Mouse (Mus musculus) kidney, postnatal 14 days (tissue): ENCODE measurements around the gene Sema5b.
A peak's percentile ranks its signal among the peaks of the same experiment; 100 is the strongest.

Experiments used
- DNase-seq: peaks from one replicate; pipeline ENCODE4 v3.0.0; 2022; ENCODE audit warnings: mixed read lengths

The Sema5b gene

DNA sequence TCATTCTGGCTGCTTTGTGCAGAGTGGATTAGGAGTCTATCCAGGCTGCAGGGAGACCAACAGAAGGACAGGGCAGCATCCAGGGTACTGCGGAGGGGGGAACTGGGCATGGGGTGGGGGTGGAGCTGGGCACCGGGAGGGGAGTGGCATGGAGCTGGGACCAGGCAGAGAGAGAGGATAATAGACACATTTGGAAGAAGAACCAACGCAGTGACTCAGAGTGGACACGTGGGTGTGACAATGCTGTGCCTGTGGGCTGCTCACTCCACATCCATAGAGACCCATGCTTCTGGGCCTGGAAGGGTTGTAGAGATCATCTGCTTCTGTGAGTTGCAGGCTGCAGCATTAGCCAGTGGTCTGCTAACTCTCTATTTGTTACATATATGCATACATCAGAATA, 107.9 kb downstream of the Sema5b start:
- DNase-seq: no peak

GRCm38 (mm10) chr16:35652206-35652605, 111.3 kb downstream of the Sema5b start:
- DNase-seq: no peak

- DNase-seq: no peak
Measured at GRCm38 (mm10) chr16:35652706-35653105, 111.8 kb downstream of the Sema5b start.

DNA sequence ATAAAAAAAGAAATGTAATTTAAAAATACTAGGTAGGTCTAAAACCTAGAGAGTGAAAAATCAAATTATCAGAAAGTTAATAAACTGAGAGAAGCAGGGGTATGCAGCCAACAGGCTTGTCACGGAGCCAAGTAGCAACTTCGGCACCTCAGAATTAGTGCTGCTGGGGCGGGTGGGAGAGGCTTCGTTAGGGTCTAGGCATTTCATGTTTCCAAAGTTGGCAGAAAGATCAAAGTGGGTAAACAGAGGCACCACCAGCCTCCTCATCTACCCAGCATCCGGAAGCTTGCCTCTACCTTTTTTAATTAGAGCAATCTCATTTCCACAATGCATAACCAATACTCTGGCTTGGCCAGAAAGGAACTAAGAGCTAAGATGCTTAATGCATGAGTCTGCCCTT, 113.0 kb downstream of the Sema5b start:
- no peak for DNase-seq

DNA sequence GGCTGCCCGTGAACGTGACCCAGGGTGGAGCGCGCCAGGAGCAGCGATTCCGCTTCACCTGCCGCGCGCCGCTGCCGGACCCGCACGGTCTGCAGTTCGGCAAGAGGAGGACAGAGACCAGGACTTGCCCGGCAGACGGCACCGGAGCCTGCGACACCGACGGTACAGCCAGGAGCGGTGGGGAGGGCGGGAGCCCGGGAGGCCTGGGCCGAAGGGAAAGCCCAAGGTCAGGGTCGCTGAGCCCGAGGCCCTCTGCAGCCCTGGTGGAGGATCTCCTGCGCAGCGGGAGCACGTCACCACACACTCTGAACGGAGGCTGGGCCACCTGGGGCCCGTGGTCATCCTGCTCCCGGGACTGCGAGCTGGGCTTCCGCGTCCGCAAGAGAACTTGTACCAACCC, 119.3 kb downstream of the Sema5b start:
- peak; percentile 4 for DNase-seq

- DNase-seq: no peak
Measured at GRCm38 (mm10) chr16:35663831-35664414, 123.0 kb downstream of the Sema5b start.

GRCm38 (mm10) chr16:35664847-35665246, 123.9 kb downstream of the Sema5b start:
- no peak for DNase-seq

DNA sequence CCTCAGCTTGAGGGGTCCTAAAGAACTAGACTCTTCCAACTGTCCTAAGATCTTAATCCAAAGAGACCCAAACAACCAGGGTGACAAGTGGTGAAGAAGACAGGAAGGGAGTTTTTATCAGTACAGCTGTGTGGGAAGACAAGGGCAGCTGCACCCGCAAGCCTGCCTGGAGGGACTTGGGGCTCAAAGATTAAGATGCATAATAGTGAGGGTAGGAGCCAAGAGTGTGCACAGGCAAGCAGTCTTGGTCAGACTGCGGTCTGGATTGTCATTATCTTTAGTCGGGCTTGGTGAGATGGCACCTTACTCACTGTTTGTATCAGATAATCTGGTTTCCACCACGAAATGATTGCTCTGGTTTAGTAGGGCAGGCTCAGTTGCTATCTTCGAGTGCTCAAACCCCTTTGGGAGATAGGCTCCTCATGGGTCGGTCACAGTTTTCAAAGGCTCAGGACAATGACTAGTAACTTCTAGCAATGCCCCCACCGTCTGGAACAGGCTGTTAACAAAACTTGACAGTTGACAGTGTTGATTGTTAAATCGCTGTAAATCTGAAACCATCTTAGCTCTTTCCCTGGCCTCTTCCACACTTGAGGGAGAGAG, 136.7 kb downstream of the Sema5b start:
- no peak for DNase-seq

GRCm38 (mm10) chr16:35678476-35678875, 137.5 kb downstream of the Sema5b start:
- DNase-seq: no peak

- DNase-seq: no peak
Measured at GRCm38 (mm10) chr16:35681327-35682108, 140.6 kb downstream of the Sema5b start.

GRCm38 (mm10) chr16:35685027-35685426, 144.1 kb downstream of the Sema5b start:
- no peak for DNase-seq

- no peak for DNase-seq
Measured at GRCm38 (mm10) chr16:35686491-35686890, 145.5 kb downstream of the Sema5b start.

DNA sequence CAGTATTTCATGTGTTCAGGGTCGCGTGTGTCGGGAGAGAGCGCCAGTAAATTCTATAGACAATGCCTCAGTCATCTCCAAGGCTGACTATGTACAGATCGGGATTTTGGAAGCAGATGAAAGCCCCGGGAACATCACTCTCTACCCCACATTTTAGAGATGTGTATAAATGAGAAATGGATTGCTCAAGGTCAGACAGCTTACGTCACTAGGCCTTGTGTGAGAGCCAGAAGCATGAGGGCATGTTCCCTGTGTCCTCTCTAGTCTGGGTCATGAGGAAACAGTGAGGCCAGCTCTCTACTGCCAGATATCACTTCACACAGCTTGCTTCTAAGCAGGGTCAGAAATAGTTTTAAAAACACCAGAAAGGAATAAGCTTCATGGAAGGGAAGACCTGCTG, 150.7 kb downstream of the Sema5b start:
- DNase-seq: no peak

- DNase-seq: no peak
Measured at GRCm38 (mm10) chr16:35694250-35694846, 153.4 kb downstream of the Sema5b start.

DNA sequence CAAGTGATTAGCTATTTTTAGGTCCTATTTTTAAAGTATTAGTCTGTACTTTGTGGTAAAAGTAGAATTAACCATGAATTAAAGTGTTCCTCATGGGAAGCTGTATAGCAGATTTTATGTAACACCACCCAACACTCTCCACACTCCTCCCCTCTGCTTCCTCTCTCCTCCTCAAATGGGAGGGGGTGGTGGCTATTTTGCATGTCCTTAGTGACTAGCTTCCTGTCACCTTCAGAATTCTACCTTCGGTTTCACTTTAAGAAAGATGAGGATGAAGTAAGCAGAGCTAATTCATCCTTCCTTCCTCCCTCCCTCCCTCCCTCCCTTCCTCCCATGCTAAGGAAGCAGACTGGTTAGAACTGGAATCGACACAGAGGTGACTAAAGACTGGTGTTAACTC, 155.2 kb downstream of the Sema5b start:
- DNase-seq: no peak

- DNase-seq: no peak
Measured at GRCm38 (mm10) chr16:35701823-35702222, 160.9 kb downstream of the Sema5b start.

- DNase-seq: peak; percentile 35
Measured at GRCm38 (mm10) chr16:35703763-35704679, 163.1 kb downstream of the Sema5b start.

GRCm38 (mm10) chr16:35704796-35705195, 163.9 kb downstream of the Sema5b start:
- DNase-seq: no peak

- no peak for DNase-seq
Measured at GRCm38 (mm10) chr16:35707004-35707403, 166.1 kb downstream of the Sema5b start.

DNA sequence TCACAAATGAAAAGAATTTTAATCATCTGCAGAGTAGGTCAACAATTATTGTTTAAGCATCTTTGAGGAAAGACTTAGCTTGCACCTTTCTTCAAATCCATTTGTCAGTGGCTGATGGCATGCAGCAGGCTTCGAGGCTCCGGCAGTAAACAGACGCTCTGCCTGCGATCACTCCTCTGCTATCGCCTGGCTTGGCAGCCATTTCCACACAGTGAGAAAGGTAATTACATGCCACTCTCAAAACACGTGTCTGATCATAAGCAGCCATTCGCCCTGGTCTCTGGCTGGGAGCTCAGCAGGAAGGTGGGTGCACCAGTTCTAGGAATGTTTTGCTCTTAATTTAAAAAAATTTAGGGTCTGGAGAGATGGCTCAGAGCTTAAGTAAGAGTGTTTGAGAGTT, 170.1 kb downstream of the Sema5b start:
- no peak for DNase-seq

GRCm38 (mm10) chr16:35713606-35714005, 172.7 kb downstream of the Sema5b start:
- DNase-seq: no peak
